Mouse (Mus musculus): Measurements from ENCODE around the gene Gapdhs.
"Not testable (repeated sequence)": the region's sequence is repeated elsewhere in the genome, so short reads cannot be mapped to it uniquely, and the experiment has no call there.

The Gapdhs gene

GRCm38 (mm10) chr7:30744022-30744598 is 629 bp upstream of the Gapdhs start:
- DNase-seq, result no peak

GRCm38 (mm10) chr7:30742570-30742969 is 911 bp downstream of the Gapdhs start:
- DNase-seq, result not testable (repeated sequence)

GRCm38 (mm10) chr7:30736211-30736610 is 7.3 kb downstream of the Gapdhs start:
- DNase-seq, result no peak

GRCm38 (mm10) chr7:30730064-30730722 is 13.3 kb downstream of the Gapdhs start:
- DNase-seq, result not testable (repeated sequence)

DNA sequence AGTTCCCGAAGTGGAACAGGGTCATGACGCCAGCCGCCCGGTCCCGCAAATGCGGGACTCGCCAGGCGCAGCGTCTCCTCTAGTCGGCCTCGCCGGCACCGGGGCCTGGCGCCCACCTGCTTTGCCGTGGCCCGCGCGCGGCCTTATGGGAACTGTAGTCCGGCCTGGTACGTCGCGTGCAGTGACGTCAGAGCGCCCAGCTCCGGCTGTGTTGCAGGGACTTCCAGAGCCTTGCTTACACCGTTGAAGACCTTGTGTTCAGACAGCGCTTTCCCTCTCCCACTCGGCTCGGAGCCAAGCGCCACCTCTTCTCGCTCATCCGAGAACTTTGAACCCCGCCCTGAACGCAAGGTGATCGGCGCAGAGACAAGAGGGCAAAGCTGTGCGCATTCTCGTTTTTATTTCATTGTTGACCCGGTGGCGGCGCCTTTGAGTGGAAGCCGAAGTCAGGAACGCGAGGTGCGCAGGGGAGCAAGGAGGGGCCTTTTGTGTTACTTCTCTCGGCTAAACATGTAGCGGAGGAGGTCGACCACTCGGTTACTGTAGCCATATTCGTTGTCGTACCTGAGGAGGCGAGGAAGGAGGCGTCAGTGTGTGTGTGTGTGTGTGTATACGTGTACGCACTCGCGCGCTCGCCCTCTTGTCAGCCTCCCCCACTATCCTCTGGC is 14.0 kb downstream of the Gapdhs start, which contains the start of gene Tmem147:
Gene Tmem147 (minus strand): TSS at position 145 of the 668 bp plus-strand sequence.
- peak; percentile 92 to 93 for DNase-seq

GRCm38 (mm10) chr7:30728739-30729395 is 14.6 kb downstream of the Gapdhs start:
- DNase-seq, result no peak

DNA sequence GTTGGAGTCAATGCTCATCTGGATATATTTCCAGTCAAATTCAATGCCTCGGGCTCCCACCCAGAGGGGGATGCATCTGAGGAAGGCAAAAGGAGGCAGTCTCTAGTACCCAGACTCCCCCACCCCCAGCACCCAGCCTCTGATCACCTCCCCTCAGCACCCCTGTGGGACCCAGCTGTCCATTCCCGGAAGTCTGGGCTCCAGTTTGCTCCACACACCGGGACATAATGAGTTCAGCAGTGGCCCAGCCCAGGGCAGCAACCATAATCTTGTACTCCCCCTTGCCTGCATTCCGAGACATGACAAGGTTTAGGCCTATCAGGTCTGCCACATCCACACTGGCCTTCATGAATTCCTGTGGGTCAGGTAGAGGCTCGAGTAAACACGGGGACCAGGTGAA is 15.3 kb downstream of the Gapdhs start:
- DNase-seq, result no peak

GRCm38 (mm10) chr7:30723274-30723953 is 20.1 kb downstream of the Gapdhs start:
- DNase-seq, result no peak

DNA sequence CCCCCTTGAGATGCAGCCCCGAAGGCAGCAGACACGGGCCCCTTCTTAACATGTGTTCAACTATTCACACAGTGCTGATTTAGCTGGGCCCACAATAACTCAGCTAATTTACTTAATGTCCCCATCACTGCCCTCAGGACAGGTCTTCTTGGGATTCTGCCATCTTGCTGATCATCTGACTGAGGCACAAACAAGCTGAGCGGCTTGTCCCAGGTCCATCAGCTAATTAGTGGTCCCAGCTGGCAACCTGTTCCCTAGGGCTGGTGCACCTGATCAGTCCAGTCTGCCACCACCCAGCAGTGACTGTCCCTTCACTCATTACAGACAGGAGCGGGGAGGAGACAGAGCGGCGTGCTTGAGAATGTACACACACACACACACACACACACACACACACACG is 22.2 kb downstream of the Gapdhs start:
- DNase-seq, result no peak

DNA sequence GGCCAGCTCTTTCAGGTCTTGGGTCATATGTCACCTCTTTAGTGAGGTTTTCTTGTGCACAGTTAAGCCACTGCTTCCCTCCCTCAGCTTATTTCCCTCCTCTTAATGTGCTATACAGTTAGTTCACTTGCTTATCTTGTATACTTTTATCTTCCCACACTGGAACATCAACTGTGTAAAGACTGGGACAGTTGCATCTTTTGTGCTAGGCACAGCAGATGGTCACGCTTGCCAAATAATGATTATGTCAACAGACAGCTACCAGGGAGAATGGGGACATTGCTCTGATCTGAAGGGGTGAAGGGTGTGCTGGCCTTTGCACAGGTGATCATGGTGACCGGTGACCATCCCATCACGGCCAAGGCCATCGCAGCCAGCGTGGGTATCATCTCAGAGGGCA is 23.8 kb downstream of the Gapdhs start:
- no peak for DNase-seq

GRCm38 (mm10) chr7:30717716-30718046 is 25.8 kb downstream of the Gapdhs start:
- DNase-seq, result no peak

- DNase-seq, result peak; percentile 35 to 56
Measured at GRCm38 (mm10) chr7:30717006-30717715, 26.3 kb downstream of the Gapdhs start.

- DNase-seq, result no peak
Measured at GRCm38 (mm10) chr7:30711942-30712341, 31.5 kb downstream of the Gapdhs start, which contains the start of gene Atp4a. Gene Atp4a (plus strand): TSS chr7:30712209.

GRCm38 (mm10) chr7:30707441-30707840 is 36.0 kb downstream of the Gapdhs start:
- no peak for DNase-seq

- DNase-seq, result no peak
Measured at GRCm38 (mm10) chr7:30706214-30706882, 37.1 kb downstream of the Gapdhs start.

- no peak for DNase-seq
Measured at GRCm38 (mm10) chr7:30698589-30698988, 44.9 kb downstream of the Gapdhs start, which contains the start of gene 2200002J24Rik. Gene 2200002J24Rik (plus strand): TSS chr7:30698926.

DNA sequence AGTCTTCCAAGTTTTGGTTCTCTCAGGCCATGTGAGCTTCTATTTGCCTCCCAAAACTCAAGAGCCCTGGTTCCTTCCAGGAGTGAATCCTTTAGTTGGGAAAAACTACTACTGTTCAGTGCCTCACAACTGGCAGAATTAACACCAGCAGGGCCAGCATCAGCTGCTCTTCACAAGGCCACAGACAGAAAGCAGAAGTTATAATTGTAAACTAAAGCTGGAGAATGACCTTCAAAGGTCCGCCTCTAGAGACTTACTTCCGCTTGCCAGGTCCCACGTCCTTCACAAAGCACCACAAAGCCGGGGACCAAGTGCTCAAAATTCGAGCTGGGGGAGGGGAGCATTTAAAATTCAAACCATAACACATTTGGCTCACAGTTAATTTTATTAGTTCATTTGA is 45.4 kb downstream of the Gapdhs start:
- no peak for DNase-seq

- no peak for DNase-seq
Measured at GRCm38 (mm10) chr7:30688325-30688724, 55.2 kb downstream of the Gapdhs start.

GRCm38 (mm10) chr7:30683425-30683824 is 60.1 kb downstream of the Gapdhs start:
- no peak for DNase-seq

GRCm38 (mm10) chr7:30681897-30682296 is 61.6 kb downstream of the Gapdhs start:
- DNase-seq, result no peak
